Mouse (Mus musculus) MEL (cell line): ENCODE results near the gene Lpo.

Experiments used
- EP300 ChIP-seq, 2 experiments: IDR thresholded peaks; 2 replicates each; pipeline ENCODE4 v1.6.1; 2011; ENCODE audit warnings: improper control_type of control experiment in 2 of 2, low read length in 2 of 2, low read depth in 1 of 2, mild to moderate bottlenecking in 1 of 2
- JUND ChIP-seq: IDR thresholded peaks from 2 replicates; pipeline ENCODE4 v1.6.1; 2011; ENCODE audit warnings: low read depth, mild to moderate bottlenecking, improper control_type of control experiment, low read length
- MYC ChIP-seq: IDR thresholded peaks from 2 replicates; pipeline ENCODE4 v1.6.1; 2011; ENCODE audit warnings: low read depth, mild to moderate bottlenecking, low read length, improper control_type of control experiment, moderate library complexity

- TF ChIP-seq EP300 (IDR thresholded peaks at IDR 0.05; ENCODE audit: low read depth in 1 of 2, low read length in 2 of 2) (no peak), JUND (no peak), MYC (no peak)
Observed at GRCm38 (mm10) chr11:87817443-87817773, 10.7 kb downstream of the Lpo start.
